Mouse (Mus musculus): ENCODE measurements around the gene Artn.

DNA sequence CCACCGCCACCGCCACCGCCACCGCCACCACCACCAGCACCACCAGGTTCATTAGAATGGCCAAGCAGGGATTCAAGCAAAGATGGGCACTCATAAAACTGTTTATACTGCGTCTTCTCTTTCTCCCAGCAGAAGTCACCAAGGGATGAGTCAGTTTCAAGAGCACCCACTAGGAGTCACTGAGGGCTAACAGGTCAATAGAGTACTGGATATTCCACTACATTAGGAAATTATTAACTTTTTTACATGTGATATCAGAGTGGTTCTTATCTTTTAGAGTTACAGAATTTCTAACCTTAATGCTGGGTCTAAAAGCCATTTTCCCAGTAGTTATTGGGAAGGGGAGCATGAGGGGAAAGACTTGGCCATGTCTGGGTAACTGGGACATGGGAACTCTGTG is 7.4 kb upstream of the Artn start:
- no peak for TF ChIP-seq CTCF (IDR thresholded peaks at IDR 0.05; ENCODE audit: extremely low read depth, insufficient read depth, insufficient read length, insufficient replicate concordance)
- TF ChIP-seq POLR2A (IDR thresholded peaks at IDR 0.05; ENCODE audit: low read depth, low read length), result no peak

All from spleen, adult 2 months (tissue).